Mouse (Mus musculus) heart, adult 2 months (tissue): ENCODE measurements around the gene Fam222b.

Experiments
- CTCF ChIP-seq: fragments of 200-600 bp; IDR thresholded peaks from 2 replicates; pipeline ENCODE4 v1.8.1; 2022; ENCODE audit warnings: antibody characterized with exemption, mild to moderate bottlenecking, moderate library complexity
- EP300 ChIP-seq: fragments of 200-500 bp; IDR thresholded peaks from 2 replicates; pipeline ENCODE4 v1.6.1; 2011; ENCODE audit warnings: low read depth, low read length, control low read depth; ENCODE audit not compliant: insufficient read depth

DNA sequence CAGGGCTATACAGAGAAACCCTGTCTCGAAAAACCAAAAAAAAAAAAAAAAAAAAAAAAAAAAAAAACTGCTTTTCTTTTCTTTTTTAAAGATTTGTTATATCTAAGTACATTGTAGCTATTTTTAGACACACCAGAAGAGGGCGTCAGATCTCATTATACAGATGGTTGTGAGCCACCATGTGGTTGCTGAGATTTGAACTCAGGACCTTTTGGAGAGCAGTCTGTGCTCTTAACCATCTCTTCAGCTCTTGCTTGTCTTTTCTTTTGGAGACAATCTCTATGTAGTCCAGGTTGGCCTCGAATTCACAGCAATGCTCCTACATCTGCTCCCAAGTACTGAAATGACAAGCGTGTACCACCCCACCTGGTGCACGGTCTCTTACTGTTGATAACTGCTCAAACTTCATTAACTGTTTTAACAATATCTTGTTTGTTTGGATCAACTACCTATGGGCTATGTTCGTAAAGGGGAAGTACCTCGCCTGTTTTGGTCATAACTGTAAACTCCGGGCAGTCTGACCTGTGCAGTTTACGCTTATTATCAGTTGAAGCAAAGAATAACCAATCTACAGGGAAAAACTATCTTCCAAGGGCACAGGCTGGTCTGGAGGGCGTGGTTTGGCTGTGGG is 81.4 kb downstream of the Fam222b start:
- TF ChIP-seq EP300 (no peak), CTCF (peak; percentile 29)
